ENCODE assay signal across 8 mouse cellular contexts in the genomic region with DNA sequence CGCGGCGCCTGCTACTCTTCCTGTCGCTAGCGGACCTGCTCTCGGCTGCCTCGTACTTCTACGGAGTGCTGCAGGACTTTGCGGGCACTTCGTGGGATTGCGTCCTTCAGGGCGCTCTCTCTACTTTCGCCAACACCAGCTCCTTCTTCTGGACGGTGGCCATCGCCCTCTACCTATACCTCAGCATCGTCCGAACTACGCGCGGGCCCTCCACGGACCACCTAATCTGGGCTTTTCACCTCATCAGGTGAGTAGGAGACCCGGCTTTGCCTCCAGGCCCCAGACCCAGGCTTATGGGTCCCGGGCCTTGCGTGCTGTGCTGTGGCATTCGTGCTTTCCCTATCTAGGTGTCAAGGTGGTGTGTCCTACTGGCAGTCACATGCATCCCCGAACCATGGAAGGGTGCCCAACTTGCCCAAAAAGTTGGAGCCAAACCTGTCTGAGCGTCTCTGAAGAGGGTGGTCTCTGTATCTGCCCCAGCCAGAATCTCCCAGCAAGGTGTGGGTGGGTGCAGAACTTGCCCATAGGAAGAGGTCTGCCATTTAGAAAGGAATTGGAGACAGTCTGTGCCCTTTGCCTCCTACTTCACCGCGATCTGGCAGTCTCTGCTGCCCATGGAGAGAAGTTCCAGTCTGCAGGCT. TPM values are rescaled to one million over a fixed set of nuclear protein-coding genes. Genes with fewer than 3 reads are reported as not detected.
DNase-seq lines count a peak whose midpoint lies in the region; ATAC-seq and TF ChIP-seq lines count a peak whose summit lies in the region.

No protein-coding gene starts in this region.

- H3K4me1 ChIP-seq in kidney, embryonic 15.5 days = peaks cover 16% of the 10 kb centered on the region
- no peaks in the 10 kb centered on the region; the same call in 1 of the 2 replicates for H3K4me1 ChIP-seq in embryonic facial prominence, embryonic 11.5 days (ENCODE audit: control insufficient read depth, insufficient read depth, low read length)
- H3K4me1 ChIP-seq in hindbrain, postnatal 0 days (ENCODE audit: insufficient read depth, low read length) = peaks cover 6% of the 10 kb centered on the region; the same call in 1 of the 2 replicates
- H3K4me1 ChIP-seq in midbrain, postnatal 0 days (ENCODE audit: insufficient read depth, low read length) = peaks cover 7% of the 10 kb centered on the region; the same call in 1 of the 2 replicates

- no peaks in the 10 kb centered on the region for H3K9me3 ChIP-seq in kidney, embryonic 15.5 days (replicated peaks)
- no peaks in the 10 kb centered on the region for H3K9me3 ChIP-seq in embryonic facial prominence, embryonic 11.5 days (replicated peaks; ENCODE audit: control insufficient read depth, low read length)
- no peaks in the 10 kb centered on the region for H3K9me3 ChIP-seq in hindbrain, postnatal 0 days (ENCODE audit: low read length)
- no peaks in the 10 kb centered on the region for H3K9me3 ChIP-seq in midbrain, postnatal 0 days (ENCODE audit: low read length)

- DNase-seq in kidney, adult 18-20 months = no peak
- no peak for DNase-seq in embryonic facial prominence, embryonic 11.5 days (ENCODE audit: low spot score)
- no peak for DNase-seq in hindbrain, postnatal 0 days (ENCODE audit: low spot score)
- DNase-seq in midbrain, postnatal 0 days (ENCODE audit: low spot score) = no peak
- no peak for DNase-seq in spleen, postnatal 4 days (ENCODE audit: low spot score in 2 of 2)
- DNase-seq in frontal cortex, adult 2 months (ENCODE audit: extremely low spot score in 1 of 2, low spot score in 1 of 2) = no peak
- DNase-seq in embryo, embryonic 9.5 days (ENCODE audit: extremely low spot score) = no peak

- peak overlapping the region; percentile 57 for H3K9ac ChIP-seq in kidney, embryonic 15.5 days
- peak overlapping the region; percentile 61 for H3K9ac ChIP-seq in embryonic facial prominence, embryonic 11.5 days (replicated peaks; ENCODE audit: low read length)
- H3K9ac ChIP-seq in hindbrain, postnatal 0 days (replicated peaks; ENCODE audit: low read length) = peak overlapping the region; percentile 52
- H3K9ac ChIP-seq in midbrain, postnatal 0 days (replicated peaks; ENCODE audit: low read length, poor library complexity, severe bottlenecking) = peak overlapping the region; percentile 57

- no peak for TF ChIP-seq CTCF in hindbrain, postnatal 0 days (IDR thresholded peaks at IDR 0.05; ENCODE audit: low read depth)
- no peak for TF ChIP-seq CTCF in midbrain, postnatal 0 days (IDR thresholded peaks at IDR 0.05)

- peak overlapping the region; percentile 60; the same call in 1 of the 2 replicates for H3K27ac ChIP-seq in kidney, embryonic 15.5 days
- no peak overlapping the region for H3K27ac ChIP-seq in embryonic facial prominence, embryonic 11.5 days (replicated peaks; ENCODE audit: low read depth, low read length)
- peak overlapping the region; percentile 60; the same call in 1 of the 2 replicates for H3K27ac ChIP-seq in hindbrain, postnatal 0 days
- no peak overlapping the region for H3K27ac ChIP-seq in midbrain, postnatal 0 days (ENCODE audit: low read depth, low read length)

- peak overlapping the region; percentile 97 for H3K4me2 ChIP-seq in kidney, embryonic 15.5 days
- H3K4me2 ChIP-seq in embryonic facial prominence, embryonic 11.5 days (ENCODE audit: low read depth, low read length) = peak overlapping the region; percentile 99
- peak overlapping the region; percentile 98 for H3K4me2 ChIP-seq in hindbrain, postnatal 0 days (ENCODE audit: low read depth, low read length)
- H3K4me2 ChIP-seq in midbrain, postnatal 0 days (ENCODE audit: low read depth, low read length, poor library complexity, severe bottlenecking) = peak overlapping the region; percentile 99

- no peak; the same call in 1 of the 2 replicates for ATAC-seq in kidney, embryonic 15.5 days (replicated peaks; ENCODE audit: low FRiP score)
- ATAC-seq in embryonic facial prominence, embryonic 11.5 days (replicated peaks; ENCODE audit: insufficient number of reproducible peaks, low FRiP score, low TSS enrichment, low read depth) = no peak
- ATAC-seq in hindbrain, postnatal 0 days = no peak
- ATAC-seq in midbrain, postnatal 0 days (ENCODE audit: low FRiP score) = no peak

- peak overlapping the region; percentile 60 for H3K4me3 ChIP-seq in kidney, embryonic 15.5 days (replicated peaks)
- peak overlapping the region; percentile 60 for H3K4me3 ChIP-seq in embryonic facial prominence, embryonic 11.5 days (ENCODE audit: low read depth, low read length)
- H3K4me3 ChIP-seq in hindbrain, postnatal 0 days (ENCODE audit: low read length) = peak overlapping the region; percentile 57
- peak overlapping the region; percentile 64 for H3K4me3 ChIP-seq in midbrain, postnatal 0 days (ENCODE audit: low read depth, low read length)

- H3K27me3 ChIP-seq in kidney, embryonic 15.5 days = peaks cover 21% of the 10 kb centered on the region
- H3K27me3 ChIP-seq in embryonic facial prominence, embryonic 11.5 days (ENCODE audit: control insufficient read depth, insufficient read depth, low read length) = peaks cover 4% of the 10 kb centered on the region; the same call in 1 of the 2 replicates
- H3K27me3 ChIP-seq in hindbrain, postnatal 0 days (ENCODE audit: insufficient read depth, low read length) = no peaks in the 10 kb centered on the region
- peaks cover 7% of the 10 kb centered on the region; the same call in 1 of the 2 replicates for H3K27me3 ChIP-seq in midbrain, postnatal 0 days (ENCODE audit: insufficient read depth, low read length)

- 17% methylated on average over 29 of the region's 29 CpGs for WGBS in kidney, embryonic 15.5 days
- WGBS in embryonic facial prominence, embryonic 11.5 days = 16% methylated on average over 29 of the region's 29 CpGs
- 17% methylated on average over 29 of the region's 29 CpGs for WGBS in hindbrain, postnatal 0 days
- 19% methylated on average over 29 of the region's 29 CpGs for WGBS in midbrain, postnatal 0 days

- no peaks in the 10 kb centered on the region for H3K36me3 ChIP-seq in kidney, embryonic 15.5 days
- no peaks in the 10 kb centered on the region for H3K36me3 ChIP-seq in embryonic facial prominence, embryonic 11.5 days (replicated peaks; ENCODE audit: control insufficient read depth, insufficient read depth, low read depth, low read length)
- no peaks in the 10 kb centered on the region for H3K36me3 ChIP-seq in hindbrain, postnatal 0 days (ENCODE audit: insufficient read depth, low read length)
- H3K36me3 ChIP-seq in midbrain, postnatal 0 days (ENCODE audit: insufficient read depth, low read length) = no peaks in the 10 kb centered on the region

RNA-seq across cellular contexts. Expression of a gene that starts 0.8 kb away (rescaled TPM):
- 0.51 and 0.53 TPM in 2 replicates for polyA plus RNA-seq in kidney, embryonic 15.5 days (2015; fragmentation: Nextera tagmentation; extraction: Ambion mirVana)
- 0.18 and 0.28 TPM in 2 replicates for polyA plus RNA-seq in embryonic facial prominence, embryonic 11.5 days (2014; fragmentation: Nextera tagmentation; extraction: Ambion mirVana)
- total RNA-seq in hindbrain, postnatal 0 days (2014; rRNA removed) = 4.9 and 5.4 TPM in 2 replicates
- 0.52 and 0.74 TPM in 2 replicates for polyA plus RNA-seq in hindbrain, postnatal 0 days (2015; fragmentation: Nextera tagmentation; extraction: Ambion mirVana)
- 4.4 TPM in 2 replicates for total RNA-seq in midbrain, postnatal 0 days (2014; rRNA removed)
- 0.47 and 0.49 TPM in 2 replicates for polyA plus RNA-seq in midbrain, postnatal 0 days (2015; fragmentation: Nextera tagmentation; extraction: Ambion mirVana)
- 1.4 and 1.8 TPM in 2 replicates for polyA plus RNA-seq in frontal cortex, adult 2 months (2012; rRNA removed)

RNA-seq across cellular contexts. Expression of a gene that starts 31.1 kb away (rescaled TPM):
- 1.6 and 2.7 TPM in 2 replicates for polyA plus RNA-seq in kidney, embryonic 15.5 days (2015; fragmentation: Nextera tagmentation; extraction: Ambion mirVana)
- polyA plus RNA-seq in embryonic facial prominence, embryonic 11.5 days (2014; fragmentation: Nextera tagmentation; extraction: Ambion mirVana) = 0.90 and 1.4 TPM in 2 replicates
- 1.5 and 2.9 TPM in 2 replicates for total RNA-seq in hindbrain, postnatal 0 days (2014; rRNA removed)
- polyA plus RNA-seq in hindbrain, postnatal 0 days (2015; fragmentation: Nextera tagmentation; extraction: Ambion mirVana) = 2.7 and 3.0 TPM in 2 replicates
- total RNA-seq in midbrain, postnatal 0 days (2014; rRNA removed) = 1.5 and 4.3 TPM in 2 replicates
- 2.1 and 3.2 TPM in 2 replicates for polyA plus RNA-seq in midbrain, postnatal 0 days (2015; fragmentation: Nextera tagmentation; extraction: Ambion mirVana)
- 4.7 and 7.6 TPM in 2 replicates for polyA plus RNA-seq in frontal cortex, adult 2 months (2012; rRNA removed)

Comparison
In these comparisons a context has a peak if more than half of its experiments do, and no peak if none do; other contexts are left out.
1. H3K27ac ChIP-seq: peak in kidney, embryonic 15.5 days (single experiment) and hindbrain, postnatal 0 days (single experiment); none in embryonic facial prominence, embryonic 11.5 days (single experiment) and midbrain, postnatal 0 days (single experiment).
2. Peak in every context shown above with its lines, with median percentiles within 50 percentile points of each other: H3K4me2 ChIP-seq, H3K4me3 ChIP-seq and H3K9ac ChIP-seq.